Mouse (Mus musculus) liver, embryonic 11.5 days (tissue): ENCODE measurements around the gene Frmd5. TPM values are rescaled to one million over a fixed set of nuclear protein-coding genes. Genes with fewer than 3 reads are reported as not detected.

ENCODE experiments used
- ATAC-seq: fragments of 200-750 bp; cut with Nextera tagmentation; replicated peaks from 2 replicates; pipeline ENCODE4 v1.8.0; 2017; ENCODE audit warnings: moderate number of reproducible peaks, mild to moderate bottlenecking, moderate TSS enrichment, moderate library complexity; ENCODE audit not compliant: low FRiP score
- DNase-seq: peaks from one replicate; pipeline ENCODE4 v3.0.0-alpha.2; 2017; ENCODE audit warnings: low spot score
- H3K27ac ChIP-seq: fragments of 300-500 bp; sonication (generic); 2 replicates; pipeline ENCODE4 v1.5.1; 2014; ENCODE audit warnings: mild to moderate bottlenecking, low read depth, low read length, control low read depth
- H3K27me3 ChIP-seq: fragments of 300-500 bp; sonication (generic); replicated peaks from 2 replicates; pipeline ENCODE4 v1.6.1; 2014; ENCODE audit warnings: low read length, mixed read lengths; ENCODE audit not compliant: control insufficient read depth, insufficient read depth
- H3K36me3 ChIP-seq: fragments of 300-500 bp; sonication (generic); 2 replicates; pipeline ENCODE4 v1.6.1; 2014; ENCODE audit warnings: mild to moderate bottlenecking, low read length, moderate library complexity, mixed read lengths; ENCODE audit not compliant: control insufficient read depth, insufficient read depth
- H3K4me1 ChIP-seq: fragments of 300-500 bp; sonication (generic); replicated peaks from 2 replicates; pipeline ENCODE4 v1.6.1; 2014; ENCODE audit warnings: low read length, mixed read lengths; ENCODE audit not compliant: control insufficient read depth, insufficient read depth
- H3K4me2 ChIP-seq: fragments of 300-500 bp; sonication (generic); 2 replicates; pipeline ENCODE4 v1.6.1; 2014; ENCODE audit warnings: mild to moderate bottlenecking, control low read depth, moderate library complexity
- H3K4me3 ChIP-seq: fragments of 300-500 bp; sonication (generic); 2 replicates; pipeline ENCODE4 v1.5.1; 2014; ENCODE audit warnings: low read depth, low read length, control low read depth
- H3K9ac ChIP-seq: fragments of 300-500 bp; sonication (generic); 2 replicates; pipeline ENCODE4 v1.6.1; 2014; ENCODE audit warnings: low read depth, low read length, control low read depth
- H3K9me3 ChIP-seq: fragments of 300-500 bp; sonication (generic); 2 replicates; pipeline ENCODE4 v1.6.1; 2016; ENCODE audit warnings: low read length, inconsistent platforms, mixed read lengths; ENCODE audit not compliant: control insufficient read depth
- WGBS: fragments of 180-500 bp; shearing (Covaris S2); extraction: QIAGEN DNeasy Blood & Tissue Kit; methylation state at CpG from one replicate; pipeline ENCODE4 v1.1.7; 2014; 5-methylcytosine and 5-hydroxymethylcytosine counted together
- polyA plus RNA-seq: library from polyadenylated mRNA; unstranded; fragments of >200 nt; fragmentation: Nextera tagmentation; extraction: Ambion mirVana; gene quantifications from 2 replicates; pipeline ENCODE4 v1.2.1, GENCODE M21; 2014

Gene Frmd5
- polyA plus RNA-seq, 1 experiment from 2014 or later, result 0.96 TPM

DNA sequence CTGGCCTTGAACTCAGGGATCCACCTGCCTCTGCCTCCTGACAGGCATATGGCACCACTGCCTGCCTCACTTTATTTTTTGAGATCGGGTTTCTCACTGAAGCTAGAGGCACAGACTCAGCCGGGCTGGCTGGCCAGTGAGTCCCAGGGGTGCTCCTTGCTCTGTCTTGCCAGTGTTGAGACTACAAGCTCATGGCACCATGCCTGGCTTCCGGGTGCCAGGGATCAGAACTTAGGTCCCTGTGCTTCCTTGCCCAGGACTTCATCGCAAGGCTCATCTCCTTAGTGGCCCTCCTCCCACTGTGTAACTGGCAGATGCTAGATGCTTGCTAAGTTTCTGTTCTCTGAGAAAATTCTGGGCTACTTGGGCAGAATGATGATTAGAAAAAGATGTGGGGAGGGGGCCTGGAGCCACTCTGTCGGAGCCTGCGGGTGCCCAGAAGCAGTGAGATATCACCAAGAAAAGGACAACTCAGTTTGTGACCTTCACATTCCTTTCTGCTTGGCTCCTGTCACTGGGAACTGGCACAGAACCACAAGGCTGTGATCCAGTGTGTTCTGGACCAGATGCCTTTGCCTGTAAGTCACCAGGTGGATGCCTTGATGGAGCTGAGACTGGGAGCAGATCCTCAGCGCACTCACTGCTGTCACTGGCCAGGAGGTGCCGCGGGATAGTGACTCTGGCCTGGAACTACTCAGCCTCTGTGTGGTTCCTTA is 192.2 kb downstream of the Frmd5 start:
- Histone ChIP-seq H3K27ac (no peak overlapping the region), H3K4me2 (no peak overlapping the region), H3K4me3 (no peak overlapping the region), H3K36me3 (no peaks in the 10 kb centered on the region), H3K9ac (no peak overlapping the region), H3K9me3 (no peaks in the 10 kb centered on the region), H3K4me1 (no peaks in the 10 kb centered on the region), H3K27me3 (no peaks in the 10 kb centered on the region)
- DNase-seq, result no peak
- ATAC-seq, result no peak
- 72% methylated on average over 9 of the region's 9 CpGs for WGBS

DNA sequence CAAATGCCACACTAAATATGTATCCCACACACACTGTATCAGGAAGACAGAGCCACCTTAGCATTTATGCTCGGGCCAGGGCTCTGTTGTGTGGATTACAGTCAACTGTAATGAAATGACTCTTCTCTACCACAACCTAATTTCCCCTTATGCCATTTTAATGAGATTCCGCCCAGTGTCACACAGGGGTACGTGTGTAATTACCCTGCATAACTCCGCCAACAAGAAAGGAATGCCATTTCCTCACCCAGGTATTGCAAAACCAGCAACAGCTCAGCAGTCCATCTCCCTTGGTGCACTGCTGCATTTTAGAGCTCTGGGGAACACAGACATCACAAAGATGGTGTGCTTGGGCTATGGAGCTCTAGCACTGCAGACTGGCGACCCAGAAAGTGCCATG is 194.8 kb downstream of the Frmd5 start:
- no peak for ATAC-seq
- no peak overlapping the region for H3K4me3 ChIP-seq
- H3K27ac ChIP-seq, result no peak overlapping the region
- H3K36me3 ChIP-seq, result no peaks in the 10 kb centered on the region
- H3K9me3 ChIP-seq, result no peaks in the 10 kb centered on the region
- H3K27me3 ChIP-seq, result no peaks in the 10 kb centered on the region
- no peak overlapping the region for H3K9ac ChIP-seq
- no peak for DNase-seq
- H3K4me1 ChIP-seq, result no peaks in the 10 kb centered on the region
- WGBS, result 67% methylated on average over 5 of the region's 5 CpGs
- no peak overlapping the region for H3K4me2 ChIP-seq

DNA sequence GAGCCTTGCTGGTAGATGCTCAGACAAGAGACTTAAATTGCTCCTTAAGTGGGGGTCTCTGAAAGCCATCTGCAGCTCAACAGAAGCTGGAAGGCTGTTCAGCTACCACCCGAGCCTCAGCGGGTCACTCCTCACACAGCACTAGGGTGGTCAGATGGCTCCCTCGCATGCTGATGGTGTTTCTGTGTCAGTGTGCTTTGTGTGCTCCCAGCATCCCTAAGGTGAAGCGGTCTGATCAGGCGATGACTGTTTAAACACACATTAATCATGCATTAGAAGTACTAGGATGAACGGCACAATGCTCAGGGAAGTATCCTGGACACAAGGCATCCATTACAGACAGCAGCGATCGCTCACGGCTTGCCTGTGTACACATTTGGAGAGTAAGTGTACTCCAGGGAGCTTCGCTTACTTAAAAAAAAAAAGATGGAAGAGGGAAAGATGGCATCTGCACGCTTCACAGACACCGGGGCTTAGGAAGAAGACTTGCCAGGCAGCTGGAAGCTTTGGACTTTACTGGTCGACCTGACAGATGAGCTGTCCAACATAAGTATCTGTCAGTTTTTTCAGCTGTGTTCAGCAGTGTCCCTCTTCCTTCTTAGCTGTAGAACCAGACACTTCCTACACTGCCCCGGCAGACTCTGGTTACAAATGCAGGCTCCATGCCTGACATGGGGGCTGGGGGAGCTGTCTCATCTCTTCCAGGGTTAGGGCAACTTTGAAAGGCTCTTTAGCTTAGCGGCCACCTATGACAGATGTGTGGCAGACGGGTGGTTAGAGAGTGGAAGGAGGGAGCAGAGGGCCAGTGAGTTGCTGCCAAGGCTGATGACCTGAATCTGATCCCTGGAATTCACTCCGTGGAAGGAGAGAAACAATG is 196.6 kb downstream of the Frmd5 start:
- Histone ChIP-seq H3K27me3 (no peaks in the 10 kb centered on the region), H3K4me2 (no peak overlapping the region), H3K36me3 (no peaks in the 10 kb centered on the region), H3K4me1 (no peaks in the 10 kb centered on the region), H3K9me3 (no peaks in the 10 kb centered on the region), H3K27ac (no peak overlapping the region), H3K4me3 (no peak overlapping the region), H3K9ac (no peak overlapping the region)
- ATAC-seq (no peak), DNase-seq (no peak)
- 63% methylated on average over 17 of the region's 17 CpGs for WGBS

DNA sequence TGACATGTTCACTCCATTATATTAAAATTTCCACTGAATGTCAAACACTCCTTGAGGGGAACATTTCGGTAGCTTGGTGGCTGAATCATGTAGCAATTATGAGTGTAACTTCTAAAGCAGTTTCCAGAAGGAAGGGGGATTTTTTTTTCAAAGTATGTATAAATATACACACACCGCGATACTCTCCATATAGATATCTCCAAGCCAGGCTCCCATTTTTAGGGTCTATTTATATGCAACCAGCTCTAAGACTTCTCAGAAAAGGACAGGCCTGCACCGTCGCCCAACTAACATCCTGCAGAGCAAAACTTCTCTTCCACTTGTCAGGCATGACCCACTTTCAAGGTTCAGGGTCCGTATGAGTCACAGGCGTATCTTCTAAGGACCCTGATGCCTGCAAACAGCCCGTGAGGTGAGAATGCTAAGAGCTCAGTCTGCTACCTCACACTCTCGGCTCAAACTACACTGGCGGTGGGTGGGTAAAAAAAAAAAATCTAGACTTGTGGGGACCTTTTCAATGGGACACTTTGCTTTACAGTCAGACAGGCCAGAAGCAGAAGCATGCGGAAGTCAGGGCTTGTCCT is 197.7 kb downstream of the Frmd5 start:
- no peak overlapping the region for H3K9ac ChIP-seq
- no peaks in the 10 kb centered on the region for H3K36me3 ChIP-seq
- H3K27ac ChIP-seq, result no peak overlapping the region
- DNase-seq (no peak), ATAC-seq (no peak)
- H3K4me3 ChIP-seq, result no peak overlapping the region
- H3K9me3 ChIP-seq, result no peaks in the 10 kb centered on the region
- no peaks in the 10 kb centered on the region for H3K27me3 ChIP-seq
- WGBS, result 79% methylated on average over 11 of the region's 11 CpGs
- no peaks in the 10 kb centered on the region for H3K4me1 ChIP-seq
- no peak overlapping the region for H3K4me2 ChIP-seq

DNA sequence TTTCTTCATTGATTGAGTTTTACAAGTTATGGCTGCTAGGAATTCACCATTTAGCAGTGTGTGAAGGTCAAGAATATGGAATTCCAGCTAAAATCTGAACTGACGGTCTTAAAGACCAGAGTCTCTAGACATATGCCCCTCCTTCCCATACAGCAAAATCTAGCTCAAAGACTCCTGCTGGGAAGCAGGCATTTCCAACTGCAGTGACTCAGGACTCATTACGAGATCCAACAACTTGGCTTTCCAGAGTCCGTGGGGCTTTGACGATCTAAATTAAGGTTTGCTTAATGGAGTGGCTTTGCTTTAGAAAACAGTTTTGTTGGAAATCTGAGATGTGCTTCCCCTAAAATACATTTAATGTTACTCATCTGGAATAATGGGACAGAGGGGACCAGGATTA is 204.5 kb downstream of the Frmd5 start:
- DNase-seq (no peak), ATAC-seq (no peak)
- Histone ChIP-seq H3K9ac (no peak overlapping the region), H3K27ac (no peak overlapping the region), H3K4me3 (no peak overlapping the region), H3K27me3 (no peaks in the 10 kb centered on the region), H3K4me1 (no peaks in the 10 kb centered on the region), H3K9me3 (no peaks in the 10 kb centered on the region), H3K36me3 (no peaks in the 10 kb centered on the region), H3K4me2 (no peak overlapping the region)
- 83% methylated on average over 4 of the region's 4 CpGs for WGBS

DNA sequence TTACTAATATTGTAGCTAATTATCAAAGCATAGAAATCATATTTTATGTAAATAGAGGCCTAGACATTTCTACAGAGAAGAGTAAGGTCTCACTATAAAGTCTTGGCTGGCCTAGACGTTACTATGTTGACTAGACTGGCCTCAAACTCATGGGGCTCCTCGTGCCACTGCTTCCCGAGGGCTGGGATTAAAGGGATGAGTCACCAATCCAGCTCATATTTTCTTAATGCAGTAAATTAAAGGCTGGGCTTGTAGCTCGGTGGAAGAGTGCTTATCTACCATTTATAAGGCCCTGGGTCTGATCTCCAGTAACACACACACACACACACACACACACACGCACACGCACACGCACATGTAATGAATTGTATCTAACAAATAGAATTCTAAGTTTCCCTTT is 205.3 kb downstream of the Frmd5 start:
- no peak for DNase-seq
- no peak for ATAC-seq
- Histone ChIP-seq H3K4me3 (no peak overlapping the region), H3K4me1 (no peaks in the 10 kb centered on the region), H3K4me2 (no peak overlapping the region), H3K9ac (no peak overlapping the region), H3K36me3 (no peaks in the 10 kb centered on the region), H3K27ac (no peak overlapping the region), H3K9me3 (no peaks in the 10 kb centered on the region), H3K27me3 (no peaks in the 10 kb centered on the region)
- WGBS, result 68% methylated on average over 7 of the region's 7 CpGs

DNA sequence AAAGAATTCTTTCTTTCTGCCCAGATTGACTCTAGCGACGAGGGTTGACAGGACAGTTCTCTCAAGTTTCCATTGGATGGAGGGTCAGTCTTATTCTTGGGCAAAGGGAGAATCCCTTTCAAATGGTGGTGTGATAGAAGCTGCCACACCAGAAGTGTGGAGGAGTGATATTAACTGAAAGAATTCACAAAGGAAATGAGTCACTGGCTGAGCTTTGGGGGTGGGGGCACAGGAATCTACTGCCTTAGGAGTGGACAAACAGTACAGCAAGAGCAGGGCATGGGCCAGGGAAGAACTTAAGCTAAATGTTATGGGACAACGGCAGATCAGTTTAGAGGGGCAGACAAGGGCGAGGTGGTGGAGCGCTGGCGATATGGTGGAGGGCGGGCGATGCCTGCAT is 206.2 kb downstream of the Frmd5 start:
- no peak for DNase-seq
- no peaks in the 10 kb centered on the region for H3K9me3 ChIP-seq
- H3K36me3 ChIP-seq, result no peaks in the 10 kb centered on the region
- H3K27me3 ChIP-seq, result no peaks in the 10 kb centered on the region; the same call in 1 of the 2 replicates
- H3K4me1 ChIP-seq, result no peaks in the 10 kb centered on the region
- H3K9ac ChIP-seq, result no peak overlapping the region
- H3K4me3 ChIP-seq, result no peak overlapping the region
- no peak overlapping the region for H3K4me2 ChIP-seq
- 71% methylated on average over 8 of the region's 8 CpGs for WGBS
- ATAC-seq, result no peak
- H3K27ac ChIP-seq, result no peak overlapping the region

DNA sequence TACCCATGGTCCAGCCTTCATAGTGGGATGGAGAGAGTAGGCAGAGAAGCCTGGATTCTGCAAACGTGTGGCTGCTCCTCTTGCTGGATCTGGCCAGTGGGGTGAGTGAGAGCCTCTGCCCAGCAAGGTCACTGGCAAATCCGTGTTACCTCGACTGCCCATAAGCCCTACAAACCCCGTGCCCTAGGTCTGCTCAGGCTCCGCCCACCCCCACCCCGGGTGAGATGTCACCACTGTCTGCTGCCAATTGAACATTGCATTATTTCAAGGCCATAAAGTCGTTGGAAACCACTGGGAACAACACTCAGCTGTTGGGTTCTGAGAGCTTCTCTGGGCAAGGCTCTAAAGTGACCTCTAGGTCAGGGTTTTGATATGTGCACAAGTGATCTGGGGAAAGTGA is 208.6 kb downstream of the Frmd5 start:
- Histone ChIP-seq H3K36me3 (no peaks in the 10 kb centered on the region), H3K9me3 (no peaks in the 10 kb centered on the region), H3K27me3 (no peaks in the 10 kb centered on the region; the same call in 1 of the 2 replicates), H3K27ac (no peak overlapping the region), H3K4me3 (no peak overlapping the region), H3K4me2 (no peak overlapping the region), H3K9ac (no peak overlapping the region), H3K4me1 (peaks cover 16% of the 10 kb centered on the region)
- no peak for ATAC-seq
- WGBS, result 65% methylated on average over 7 of the region's 7 CpGs
- no peak for DNase-seq
